17 mouse cellular contexts compared by ENCODE assay signal in genomic region chr3:34761783-34762182, GRCm38 (mm10).
"Had no signal": no experiment of that assay in that cellular context is flagged by ENCODE, and none has a peak within 500 bp of the region (broad histone marks: within the 10 kb centered on the region; RNA-seq: fewer than 3 reads in every experiment).

No protein-coding gene starts in this region.

- H3K36me3 ChIP-seq: lung, embryonic 15.5 days; midbrain, embryonic 13.5 days; midbrain, embryonic 15.5 days; neural tube, embryonic 12.5 days had no signal

- H3K27me3 ChIP-seq: lung, embryonic 15.5 days; megakaryocyte, embryonic 14.5 days; midbrain, embryonic 13.5 days; midbrain, embryonic 15.5 days; neural tube, embryonic 12.5 days had no signal

- DNase-seq: liver, postnatal 0 days; lung, adult 2 months; lung, postnatal 14 days; lung, postnatal 36 days; right cerebral cortex, adult 18-20 months; right cerebral cortex, postnatal 25 days; right cerebral cortex, postnatal 4 days; spleen, adult 18-20 months; thymus, adult 18-20 months; thymus, postnatal 14 days; thymus, postnatal 36 days had no signal

- H3K4me3 ChIP-seq: lung, embryonic 15.5 days; megakaryocyte, embryonic 14.5 days; midbrain, embryonic 13.5 days; midbrain, embryonic 15.5 days; neural tube, embryonic 12.5 days had no signal

- H3K4me1 ChIP-seq: lung, embryonic 15.5 days; megakaryocyte, embryonic 14.5 days; midbrain, embryonic 13.5 days; midbrain, embryonic 15.5 days had no signal

- H3K27ac ChIP-seq: lung, embryonic 15.5 days; macrophage; midbrain, embryonic 13.5 days; midbrain, embryonic 15.5 days; neural tube, embryonic 12.5 days had no signal

- H3K9ac ChIP-seq: liver, postnatal 0 days; lung, embryonic 15.5 days; midbrain, embryonic 13.5 days; midbrain, embryonic 15.5 days; neural tube, embryonic 12.5 days had no signal

- H3K9me3 ChIP-seq: lung, embryonic 15.5 days; midbrain, embryonic 13.5 days; midbrain, embryonic 15.5 days; neural tube, embryonic 12.5 days had no signal
